Mouse (Mus musculus) embryo, embryonic 11.5 days (tissue): ENCODE data around the gene Pheta1.
A peak's percentile ranks its signal among the peaks of the same experiment; 100 is the strongest.

Experiments used
- DNase-seq: peaks from one replicate; pipeline ENCODE4 v3.0.0-alpha.2; 2012; ENCODE audit warnings: low read depth, low spot score

Pheta1 gene

DNA sequence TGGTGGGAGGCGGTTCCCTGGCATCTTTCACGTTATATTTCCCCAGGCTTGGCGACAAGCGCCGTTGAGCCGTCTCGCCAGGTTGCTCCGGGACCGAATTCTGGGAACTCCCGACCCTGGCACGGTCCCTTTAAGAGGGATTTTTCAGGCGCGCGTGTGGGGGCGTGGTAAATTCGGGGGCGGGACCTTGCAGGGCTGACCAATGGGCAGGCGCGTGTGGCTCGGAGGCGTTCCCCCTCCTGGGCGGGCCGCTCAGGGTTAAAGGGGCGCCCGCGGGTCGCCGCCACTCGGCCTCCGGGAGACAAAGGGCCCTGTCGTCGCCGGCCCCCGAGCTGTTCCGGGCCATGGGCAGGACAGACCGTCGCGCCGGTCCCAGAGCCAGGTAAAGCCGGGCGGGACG is at the start of gene Pheta1:
Gene Pheta1 (plus strand): TSS at position 242 of the 400 bp plus-strand sequence.
- peak; percentile 93 for DNase-seq

DNA sequence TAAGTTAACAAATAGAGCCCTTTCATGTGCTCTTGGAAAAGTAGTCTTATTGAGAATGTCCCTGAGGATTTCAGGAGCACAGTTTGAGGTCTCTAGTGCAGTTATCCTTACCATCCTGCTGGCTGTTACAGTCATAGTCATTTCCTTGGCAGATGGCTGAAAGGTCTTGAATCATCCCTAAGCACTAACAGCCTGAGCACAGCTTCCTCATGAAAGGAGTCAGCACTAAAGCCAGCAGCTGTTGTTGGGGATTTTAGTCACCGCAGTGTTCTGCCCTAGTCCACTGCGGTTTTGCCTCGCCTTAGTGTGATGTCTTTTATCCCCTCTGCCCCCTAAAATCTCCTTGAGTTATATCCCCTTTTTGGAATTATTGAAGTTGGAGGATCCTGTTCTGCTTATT is 41.6 kb upstream of the Pheta1 start:
- no peak for DNase-seq

DNA sequence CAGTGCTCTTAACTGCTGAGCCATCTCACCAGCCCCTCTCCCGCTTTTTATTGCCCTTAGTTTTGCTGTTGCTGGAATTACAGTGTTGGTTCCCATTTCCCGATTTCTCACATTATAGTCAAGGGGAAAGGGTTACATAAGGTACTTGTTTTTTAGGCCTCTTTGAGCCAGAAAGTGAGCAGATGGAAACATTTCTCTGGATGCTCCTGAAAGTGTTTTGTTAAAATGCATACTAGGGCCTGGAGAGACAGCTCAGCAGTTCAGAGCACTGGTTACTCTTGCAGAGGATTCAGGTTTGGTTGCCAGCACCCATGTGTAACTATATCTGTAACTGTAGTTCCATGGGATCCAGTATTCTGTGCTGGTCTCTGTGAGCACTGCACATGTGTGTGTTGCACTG is 40.6 kb upstream of the Pheta1 start:
- DNase-seq: no peak

DNA sequence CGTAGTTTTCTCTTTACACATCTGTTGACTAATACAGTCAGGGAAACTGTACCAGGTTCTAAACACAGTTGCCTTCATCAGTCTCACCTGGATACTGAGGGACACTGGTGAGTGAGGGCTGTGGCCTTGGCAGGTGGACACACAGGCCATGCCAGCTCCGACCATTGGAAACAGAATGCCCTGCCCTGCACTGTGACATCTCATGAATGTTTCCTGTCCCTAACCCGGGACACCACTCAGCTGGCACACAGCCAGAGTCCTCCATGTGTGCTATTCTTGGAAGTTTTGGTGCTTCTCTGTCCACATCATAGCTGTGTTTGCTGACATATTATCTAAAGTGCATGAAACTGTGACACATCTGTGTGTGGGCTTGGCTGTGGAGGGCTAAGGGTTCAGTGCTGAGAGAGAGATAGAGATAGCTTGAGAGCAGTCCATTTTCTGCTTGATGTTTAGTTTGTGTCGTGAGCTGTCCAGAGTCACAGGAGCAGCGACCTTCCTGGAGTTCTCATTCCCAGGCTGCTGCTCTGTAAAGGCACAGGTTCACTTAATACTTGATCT is 39.0 kb upstream of the Pheta1 start:
- DNase-seq: no peak

DNA sequence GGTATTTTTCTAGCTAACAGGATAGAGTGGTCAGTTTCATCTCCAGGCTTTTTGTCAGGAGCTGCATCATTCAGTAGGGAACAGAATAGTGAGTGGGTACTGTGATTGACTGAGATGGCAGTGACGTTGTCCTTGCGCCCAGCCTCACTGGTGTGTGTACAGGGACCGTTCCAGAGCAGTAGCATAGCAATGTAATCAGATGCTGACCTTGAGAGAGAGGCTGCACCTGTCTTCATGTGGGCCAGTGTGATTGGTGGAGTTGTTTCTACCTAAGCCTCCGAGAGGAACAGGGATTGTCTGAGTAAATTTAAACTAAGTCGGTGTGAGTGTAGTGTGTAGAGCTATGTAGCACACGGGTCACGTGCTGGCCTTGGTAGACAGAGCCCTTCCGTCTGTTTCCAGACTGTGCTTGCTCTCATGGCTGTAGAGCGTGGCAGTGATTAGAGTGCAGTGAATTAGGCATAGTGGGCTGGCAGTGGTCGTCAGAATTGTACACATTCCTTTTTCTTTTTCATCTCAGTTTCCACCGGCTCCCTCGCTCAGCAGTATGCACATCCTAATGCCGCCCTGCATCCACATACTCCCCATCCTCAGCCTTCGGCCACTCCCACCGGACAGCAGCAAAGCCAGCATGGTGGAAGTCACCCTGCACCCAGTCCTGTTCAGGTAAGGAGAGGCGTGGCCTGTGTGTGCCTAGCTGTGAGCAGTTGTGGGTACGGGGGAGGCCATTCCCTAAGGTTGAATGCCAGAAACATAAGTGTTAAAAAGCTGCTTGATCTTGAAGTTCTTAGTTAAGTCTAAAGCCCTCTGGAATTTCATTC is 38.2 kb upstream of the Pheta1 start:
- DNase-seq: no peak

DNA sequence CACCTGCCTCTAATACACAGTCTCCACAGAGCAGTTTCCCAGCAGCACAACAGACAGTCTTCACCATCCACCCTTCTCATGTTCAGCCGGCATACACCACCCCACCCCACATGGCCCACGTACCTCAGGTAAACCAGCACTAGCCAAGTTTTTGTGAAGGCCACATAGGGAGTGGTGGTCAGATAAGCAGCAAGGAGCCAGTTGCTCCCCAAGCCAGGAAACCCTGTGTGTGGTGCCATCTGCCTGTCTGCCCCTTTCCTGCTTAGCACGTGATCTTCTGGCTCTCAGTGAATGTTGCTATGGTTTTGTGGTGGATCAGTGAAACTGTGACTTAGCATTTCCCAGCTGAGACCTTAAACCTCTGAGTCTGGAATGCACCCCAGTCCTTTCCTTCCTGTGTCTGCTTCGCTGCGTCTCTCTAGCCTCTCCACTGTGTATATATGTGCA is 37.3 kb upstream of the Pheta1 start:
- DNase-seq: no peak

DNA sequence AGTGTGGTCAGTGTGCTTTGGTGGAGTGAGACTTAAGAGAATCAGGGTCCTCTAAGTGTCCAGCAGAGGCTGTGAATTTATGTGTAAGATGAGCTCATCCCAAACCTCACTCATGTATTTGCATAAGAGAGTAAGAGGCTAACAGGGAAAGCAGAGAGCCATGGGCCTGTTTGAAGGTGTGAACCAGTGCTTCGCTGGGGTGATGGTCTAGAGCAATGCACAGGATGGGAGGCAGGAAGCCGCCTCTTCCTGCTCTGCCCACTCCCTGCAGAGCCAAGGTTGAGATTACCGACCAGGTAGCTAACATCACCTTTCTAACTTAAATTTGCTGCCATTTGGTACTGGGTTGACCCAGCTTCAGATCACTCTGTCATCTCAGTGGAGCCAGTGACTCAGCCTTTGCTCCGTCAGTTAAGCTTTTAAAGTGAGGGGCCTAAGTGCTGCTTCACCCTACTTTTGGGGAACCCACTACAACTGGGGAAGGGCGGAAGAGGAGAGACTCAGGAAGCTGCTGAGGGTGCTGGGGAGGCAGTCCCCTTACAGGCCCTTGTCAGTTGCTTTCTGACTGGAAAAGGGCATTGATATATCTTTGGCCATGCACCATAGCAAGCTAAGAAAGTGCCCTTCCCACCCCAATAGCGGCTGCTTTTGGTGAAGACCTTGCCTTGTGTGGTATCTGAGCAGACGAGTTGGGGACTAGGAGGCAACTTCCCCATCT is 36.1 kb upstream of the Pheta1 start:
- DNase-seq: no peak

DNA sequence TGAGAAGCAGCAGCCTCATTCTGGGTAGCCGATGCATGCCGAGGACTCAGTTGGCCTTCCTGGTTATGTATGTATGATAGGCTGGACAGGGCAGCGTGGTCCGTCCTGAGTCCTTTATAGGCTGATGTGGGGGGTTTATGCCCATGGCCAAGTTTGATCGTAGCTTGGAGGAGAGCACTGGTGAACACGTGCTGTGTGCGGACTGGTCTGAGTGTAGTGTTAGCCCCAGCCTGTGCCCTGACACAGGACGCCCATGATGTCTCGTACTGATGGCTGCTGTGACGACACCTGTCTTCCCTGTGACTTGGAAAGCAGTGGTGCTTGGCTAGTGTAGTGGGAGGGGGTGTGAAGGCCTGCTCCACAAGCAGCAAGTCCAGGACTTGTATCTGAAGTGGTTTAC is 35.0 kb upstream of the Pheta1 start:
- no peak for DNase-seq

DNA sequence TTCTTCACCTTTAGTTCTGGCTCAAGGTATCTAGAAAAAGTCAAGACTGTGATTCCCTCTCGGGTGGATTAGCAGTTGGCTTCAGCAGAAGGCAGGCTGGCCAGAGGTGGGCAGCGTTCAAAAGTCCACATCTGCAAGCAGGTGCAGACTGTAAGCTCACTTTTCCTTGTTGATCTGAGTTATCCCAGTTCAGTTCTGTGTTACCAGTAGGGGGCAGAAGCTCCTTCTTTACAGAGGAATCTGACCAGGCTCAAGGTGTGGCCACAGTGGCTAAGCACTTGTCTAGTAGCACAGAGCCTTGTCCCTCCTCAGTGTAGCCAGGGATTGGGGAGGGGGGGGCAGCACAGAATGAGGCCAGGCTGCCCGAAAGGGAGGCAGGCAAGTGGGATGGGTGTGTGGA is 33.7 kb upstream of the Pheta1 start:
- no peak for DNase-seq

DNA sequence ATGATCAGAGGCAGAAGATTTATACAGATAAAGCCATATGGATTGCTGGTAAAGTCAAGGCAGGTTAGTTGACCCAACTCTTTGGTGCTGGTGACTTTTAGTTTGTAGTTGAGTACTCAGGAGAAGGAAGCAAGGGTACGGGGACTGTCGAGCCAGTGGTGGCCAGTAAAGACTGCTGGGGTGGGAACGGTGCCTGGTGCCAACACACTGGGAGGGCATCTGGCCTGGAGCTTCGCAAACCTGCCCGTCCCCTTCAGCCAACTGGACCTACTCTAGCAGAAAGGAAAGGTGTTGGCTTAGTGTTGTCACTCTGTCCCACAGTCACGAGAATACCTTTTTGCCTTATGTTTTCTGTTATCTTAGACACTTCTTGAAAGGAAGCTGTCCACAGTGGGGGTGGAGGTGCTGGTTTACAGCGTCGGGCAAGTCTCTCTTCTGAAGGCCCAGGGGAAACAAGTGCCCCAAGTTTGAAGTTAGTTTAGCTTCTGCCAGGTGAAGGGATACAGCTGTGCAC is 32.9 kb upstream of the Pheta1 start:
- no peak for DNase-seq

DNA sequence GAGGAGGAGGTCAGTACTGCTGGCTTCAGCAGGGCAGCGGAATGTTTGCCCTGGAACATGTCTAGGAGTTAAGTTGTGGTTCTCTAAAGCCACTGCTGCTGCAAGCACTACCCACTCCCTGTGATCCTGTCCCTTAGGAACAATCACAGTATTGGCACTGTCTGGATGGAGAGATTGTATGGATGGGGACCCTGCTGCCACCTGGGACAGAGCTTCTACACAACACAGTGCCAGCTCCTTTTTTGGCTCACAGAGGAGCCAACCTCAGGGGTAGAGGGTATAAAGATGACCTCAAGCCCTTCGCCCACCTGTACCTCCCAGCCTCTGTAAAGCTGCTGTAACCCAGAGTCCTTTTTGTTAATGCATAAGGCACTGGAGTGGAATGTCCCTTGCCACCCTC is 32.2 kb upstream of the Pheta1 start:
- DNase-seq: no peak

DNA sequence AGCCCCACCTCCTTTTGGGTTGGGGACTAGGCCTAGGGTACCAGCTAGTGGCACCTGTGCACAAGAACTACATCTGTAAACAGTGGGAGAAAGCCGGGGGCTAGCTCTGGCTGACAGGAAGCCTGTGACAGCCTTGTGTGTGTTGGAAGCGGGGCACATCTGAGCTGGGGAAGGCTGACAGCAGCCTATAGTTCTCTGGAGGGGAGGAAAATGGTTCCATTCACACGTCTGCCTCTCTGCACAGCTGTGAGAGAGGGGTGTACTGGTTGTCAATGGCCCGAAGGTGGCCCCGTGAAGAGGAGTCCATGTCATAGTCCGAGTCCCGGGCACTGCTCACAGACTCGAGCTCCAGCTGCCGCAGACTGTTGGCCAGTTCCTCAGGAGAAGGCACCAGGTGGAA is 31.2 kb upstream of the Pheta1 start:
- DNase-seq: no peak

DNA sequence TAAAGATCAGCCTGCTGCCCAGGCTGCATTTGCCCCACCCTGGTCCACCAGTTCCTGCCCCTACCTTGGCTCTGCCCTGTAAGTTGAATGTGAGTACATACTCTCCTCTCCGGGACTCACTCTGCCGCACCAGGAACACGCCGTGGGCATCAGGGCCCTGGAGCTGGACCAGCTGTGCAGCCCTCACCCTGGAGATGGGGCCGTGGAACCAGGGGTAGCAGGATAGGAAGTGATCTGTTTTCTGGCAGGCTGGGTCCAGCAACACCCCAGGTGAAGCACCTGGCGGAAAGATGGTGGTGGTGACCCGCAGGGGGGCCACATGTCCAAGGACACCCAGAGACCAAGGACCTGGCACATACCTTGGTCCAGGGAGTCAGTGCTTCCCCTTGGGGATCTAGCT is 30.4 kb upstream of the Pheta1 start:
- DNase-seq: no peak

DNA sequence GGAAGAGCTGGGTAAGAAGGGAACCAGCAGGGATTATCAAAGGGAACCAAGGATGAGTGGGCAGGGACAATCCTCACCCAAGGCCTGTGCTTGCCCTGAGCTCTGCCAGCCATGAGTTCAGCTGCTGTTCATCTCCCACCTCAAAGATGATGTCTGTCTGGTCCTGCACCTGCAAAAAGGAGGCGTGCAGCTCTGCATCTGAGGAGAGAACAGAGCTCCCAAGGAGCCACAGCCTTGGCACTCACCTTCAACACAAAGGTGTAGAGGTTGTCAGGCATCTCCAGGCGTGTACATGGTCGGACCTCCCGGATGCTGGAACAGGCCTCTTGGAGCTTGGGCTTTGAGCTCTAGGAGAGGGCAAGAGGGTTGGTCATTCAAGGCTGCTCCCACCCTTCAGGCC is 29.9 kb upstream of the Pheta1 start:
- DNase-seq: no peak

DNA sequence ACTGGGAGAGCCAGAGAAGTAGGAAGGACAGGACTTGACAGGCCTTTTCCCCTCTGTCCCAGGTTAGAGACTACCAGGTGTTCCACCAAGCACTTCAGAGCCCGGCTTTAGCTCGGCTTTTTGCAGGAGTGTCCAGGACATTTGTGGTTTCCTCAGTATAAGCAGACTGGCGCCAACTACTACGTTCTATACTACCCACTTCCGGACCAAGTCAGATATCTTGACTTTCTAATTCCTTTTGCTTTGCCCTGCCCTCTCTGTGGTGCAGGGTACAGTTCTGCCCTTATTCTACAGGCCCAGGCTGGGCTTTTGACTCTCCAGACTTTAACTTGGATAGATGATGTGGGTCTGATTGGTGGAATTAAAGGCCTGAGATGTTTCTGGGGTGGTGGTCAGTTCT is 29.2 kb upstream of the Pheta1 start:
- no peak for DNase-seq

DNA sequence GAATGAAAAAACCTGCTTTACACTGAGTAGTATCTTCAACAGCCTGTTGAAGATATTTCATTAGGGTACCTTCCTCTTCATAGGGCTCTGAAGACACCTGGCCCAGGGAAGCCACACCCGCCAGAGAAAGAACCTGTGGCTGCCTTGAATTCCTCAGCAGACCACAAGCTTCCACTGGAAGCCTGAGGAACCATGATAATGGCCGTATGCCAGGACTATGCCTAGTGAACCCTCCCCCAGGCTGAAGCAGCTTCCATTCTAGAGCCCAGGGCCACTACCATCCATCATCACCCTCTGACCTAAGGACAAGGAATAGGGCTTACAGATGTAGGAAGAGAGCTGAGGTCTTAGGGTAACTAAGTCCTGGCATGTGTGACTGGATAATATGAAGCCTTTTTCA is 28.6 kb upstream of the Pheta1 start:
- no peak for DNase-seq

DNA sequence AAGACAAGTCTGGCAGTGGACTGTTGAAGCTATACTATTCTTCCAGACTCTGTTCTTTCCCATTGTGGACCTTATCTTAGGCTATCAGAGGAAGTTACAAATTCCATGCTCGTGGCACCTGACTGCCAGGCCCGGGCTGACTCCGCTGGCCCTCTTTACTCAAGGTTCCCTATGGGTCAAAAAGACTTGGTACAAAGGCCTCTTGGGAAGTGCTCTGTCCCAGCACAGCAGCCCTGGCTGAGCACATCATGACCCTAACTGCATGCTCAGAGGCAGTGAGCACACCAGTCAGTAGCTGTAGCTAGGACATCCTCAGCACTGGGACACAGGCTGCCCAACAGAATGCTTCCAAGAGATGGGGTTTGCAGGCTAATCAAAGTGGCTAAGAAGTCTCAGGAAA is 28.1 kb upstream of the Pheta1 start:
- DNase-seq: no peak

DNA sequence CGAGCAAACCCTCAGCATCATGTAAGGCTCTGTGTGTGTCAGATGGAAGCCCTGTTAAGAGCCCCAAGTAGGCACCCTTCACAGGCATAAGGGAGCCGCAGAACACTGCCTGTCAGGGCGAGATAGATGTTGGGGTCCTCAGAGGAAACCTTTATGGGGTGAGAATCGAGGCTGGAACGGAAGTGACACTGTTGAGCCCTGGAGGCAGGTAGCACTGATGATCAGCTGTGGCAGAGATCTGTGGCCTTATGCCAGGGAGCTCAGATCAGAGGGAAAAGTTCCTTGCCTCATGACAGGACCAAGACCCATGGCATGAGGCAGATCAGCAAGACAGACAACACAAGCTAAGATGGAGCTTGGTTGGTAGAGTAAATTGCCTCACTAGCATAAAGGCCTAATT is 27.7 kb upstream of the Pheta1 start:
- no peak for DNase-seq

DNA sequence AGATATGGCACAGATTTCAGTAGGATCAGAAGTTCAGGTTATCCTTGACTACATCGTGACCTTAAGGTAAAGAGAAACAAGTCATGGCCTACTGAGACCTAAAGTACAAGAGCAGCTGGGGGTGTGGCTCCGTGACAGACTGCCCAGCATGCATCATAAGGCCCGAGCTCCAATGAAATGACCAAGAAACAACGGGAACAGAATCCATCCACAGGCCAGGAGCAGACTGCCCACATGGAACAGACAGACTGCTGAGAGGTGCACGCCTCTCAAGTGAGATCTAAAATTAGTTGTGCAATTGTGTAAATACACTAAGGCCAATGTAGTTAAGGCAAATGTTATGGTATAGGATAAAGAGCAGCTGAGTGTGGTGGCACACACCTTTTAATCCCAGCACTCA is 27.2 kb upstream of the Pheta1 start:
- DNase-seq: no peak

DNA sequence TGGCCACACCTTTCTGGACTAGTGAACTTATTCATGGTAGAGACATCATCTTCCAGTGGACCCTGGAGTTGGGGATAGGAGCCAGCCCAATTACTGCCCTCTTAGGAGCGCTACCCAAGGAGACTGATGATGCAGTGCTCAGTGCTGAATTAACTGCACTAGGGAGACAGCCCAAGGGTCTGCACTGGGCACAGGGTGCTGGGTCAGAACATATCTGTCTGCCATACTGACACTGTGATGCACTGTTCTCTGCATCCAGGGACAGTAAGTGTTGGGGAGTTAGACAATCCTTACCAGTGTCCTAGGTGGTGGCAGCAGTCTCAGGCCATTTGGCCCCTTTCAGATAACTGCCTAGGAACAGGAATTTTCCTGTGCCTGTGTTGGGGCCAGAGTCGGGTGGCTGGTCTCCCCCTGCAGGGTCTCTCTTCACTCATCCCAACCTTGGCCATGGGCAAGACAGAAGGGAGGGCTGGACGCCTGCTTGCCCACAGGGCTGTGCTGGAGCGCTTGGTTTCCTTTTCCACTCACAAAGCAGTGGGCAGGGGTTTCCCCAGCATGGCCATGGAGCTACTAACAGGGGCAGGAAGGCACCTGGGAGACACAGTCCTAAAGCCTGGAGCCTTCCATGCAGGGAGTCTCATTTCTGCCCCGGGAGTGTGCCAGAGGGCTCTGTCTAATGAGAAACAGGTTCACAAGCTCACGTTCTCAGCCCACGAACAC is 25.8 kb upstream of the Pheta1 start:
- DNase-seq: no peak

DNA sequence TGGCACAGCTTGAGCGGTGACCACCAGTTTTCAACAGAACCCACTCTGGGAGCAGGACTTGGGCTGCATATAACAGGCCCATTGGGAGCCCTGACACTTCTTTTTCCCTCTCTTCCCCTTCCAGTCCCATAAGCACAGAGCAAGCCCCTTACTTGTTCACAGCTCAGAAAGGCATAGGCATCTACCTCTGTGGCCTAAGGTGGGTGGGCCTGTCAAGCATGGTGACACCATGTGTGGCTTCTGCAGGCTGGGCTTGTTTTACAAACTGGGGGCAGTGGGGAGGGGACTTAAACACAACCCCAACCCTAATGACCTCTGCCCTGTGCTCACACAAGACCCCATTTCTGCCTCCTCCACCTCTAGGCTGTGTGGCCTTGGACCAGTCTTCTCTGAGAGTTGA is 25.1 kb upstream of the Pheta1 start:
- no peak for DNase-seq

DNA sequence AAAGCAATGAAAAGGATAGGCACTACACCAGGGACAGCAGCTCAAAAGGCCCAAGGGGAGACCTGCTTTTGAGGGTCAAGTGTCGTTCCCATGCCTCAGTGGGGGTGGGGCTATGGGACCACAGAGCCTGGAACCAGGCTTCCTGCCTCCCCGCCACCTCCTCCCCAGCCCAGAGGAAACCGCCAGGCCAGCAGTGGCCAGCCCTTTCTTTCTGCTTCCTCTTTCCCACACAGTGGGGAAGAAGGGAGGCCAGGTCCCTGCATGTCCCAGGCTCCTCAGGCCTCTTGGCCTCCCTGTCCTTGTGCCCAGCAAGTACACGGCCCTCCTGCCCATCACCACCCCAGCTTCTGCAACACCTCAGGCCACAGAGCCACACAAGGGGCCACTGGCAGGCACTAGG is 24.7 kb upstream of the Pheta1 start:
- DNase-seq: no peak
